Mouse (Mus musculus) spleen, adult 2 months (tissue): ENCODE data around the gene Gipc1.

Experiments used
- CTCF ChIP-seq: fragments of 200-500 bp; IDR thresholded peaks from 2 replicates; pipeline ENCODE4 v1.5.1; 2011; ENCODE audit warnings: mild to moderate bottlenecking, inconsistent platforms; ENCODE audit not compliant: insufficient read depth, insufficient read length, insufficient replicate concordance; ENCODE audit errors: extremely low read depth
- POLR2A ChIP-seq: fragments of 200-500 bp; IDR thresholded peaks from 2 replicates; pipeline ENCODE4 v1.6.1; 2011; ENCODE audit warnings: low read depth, low read length, inconsistent platforms

DNA sequence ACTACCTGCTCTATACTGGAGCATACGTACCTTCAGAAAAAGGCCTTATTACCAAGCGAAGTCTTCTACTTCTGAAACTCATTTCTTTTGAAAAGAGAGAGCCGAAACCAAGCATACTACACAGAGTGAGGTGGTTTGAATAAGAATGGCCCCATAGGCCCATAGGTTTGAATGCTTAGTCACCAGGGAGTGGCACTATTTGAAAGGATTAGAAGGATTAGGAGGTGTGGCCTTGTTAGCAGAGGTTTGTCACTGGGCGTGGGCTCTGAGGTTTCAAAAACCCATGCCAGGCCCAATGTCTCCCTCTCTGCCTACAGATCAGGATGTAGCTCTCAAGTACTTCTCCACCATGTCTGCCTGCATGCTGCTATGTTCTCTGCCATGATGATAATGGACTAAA, 4.4 kb upstream of the Gipc1 start:
- TF ChIP-seq CTCF = no peak
- TF ChIP-seq POLR2A = no peak
